Mouse (Mus musculus) retina, embryonic 14.5 days (tissue): ENCODE measurements around the gene Cda.
A peak's percentile ranks its signal among the peaks of the same experiment; 100 is the strongest.

Experiments
- DNase-seq: peaks from one replicate; pipeline ENCODE4 v3.0.0-alpha.2; 2015; ENCODE audit warnings: low spot score

Gene Cda

DNA sequence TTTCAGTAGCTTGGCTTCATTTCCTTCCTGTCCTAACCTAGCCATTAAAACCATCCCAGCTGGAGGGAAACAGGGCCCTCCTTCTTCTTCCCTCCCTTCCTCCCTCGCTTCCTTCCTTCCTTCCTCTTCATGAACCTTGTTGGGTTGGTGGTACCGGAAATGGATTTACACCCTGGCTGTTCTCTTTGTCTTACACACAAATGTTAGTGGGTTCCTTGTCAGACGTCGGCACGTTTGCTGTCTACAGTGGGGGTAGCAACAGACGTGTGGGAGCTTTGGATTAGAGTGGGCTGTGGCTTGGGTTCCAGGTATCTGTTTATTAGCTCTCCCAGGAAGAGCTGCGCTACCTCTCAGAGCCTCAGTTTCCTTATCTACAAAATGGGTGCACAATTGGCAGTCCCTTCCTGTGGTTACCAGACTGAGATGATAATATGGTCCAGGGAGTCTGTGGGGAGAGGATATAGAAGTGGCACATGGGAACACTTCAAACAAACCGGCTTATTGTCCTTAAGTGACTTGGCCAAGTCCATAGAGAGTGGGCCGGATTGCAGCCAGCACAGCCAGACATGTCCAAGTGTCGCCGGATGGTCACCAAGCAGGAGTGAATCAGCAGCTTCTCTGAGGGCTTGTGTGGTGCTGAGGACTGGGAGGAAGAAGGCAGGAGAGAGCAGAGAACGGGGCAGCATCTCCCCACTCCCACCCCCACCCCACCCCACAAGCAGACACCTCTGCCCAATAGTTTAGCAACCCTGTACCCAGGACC, 887 bp upstream of the Cda start:
- DNase-seq = no peak

DNA sequence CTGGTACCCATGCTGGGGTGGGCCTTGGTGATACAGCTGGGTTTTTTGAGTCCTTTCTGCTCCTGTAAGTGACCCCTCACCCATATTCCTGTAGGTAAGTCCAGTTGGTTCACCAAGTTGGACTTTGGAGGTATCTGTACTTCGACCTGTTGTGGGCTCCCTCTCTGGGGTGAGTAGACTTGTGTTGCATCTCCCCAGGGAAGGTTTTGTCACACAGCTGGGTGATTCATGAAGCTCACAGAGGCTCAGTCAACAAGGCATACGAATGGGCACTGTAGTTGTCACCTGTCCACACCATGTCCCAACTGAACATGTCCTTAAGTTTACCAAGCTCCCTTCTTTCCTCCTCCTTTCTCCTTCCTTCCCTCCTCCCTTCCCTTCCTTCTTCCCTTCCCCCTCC, 1.2 kb downstream of the Cda start:
- no peak for DNase-seq

DNA sequence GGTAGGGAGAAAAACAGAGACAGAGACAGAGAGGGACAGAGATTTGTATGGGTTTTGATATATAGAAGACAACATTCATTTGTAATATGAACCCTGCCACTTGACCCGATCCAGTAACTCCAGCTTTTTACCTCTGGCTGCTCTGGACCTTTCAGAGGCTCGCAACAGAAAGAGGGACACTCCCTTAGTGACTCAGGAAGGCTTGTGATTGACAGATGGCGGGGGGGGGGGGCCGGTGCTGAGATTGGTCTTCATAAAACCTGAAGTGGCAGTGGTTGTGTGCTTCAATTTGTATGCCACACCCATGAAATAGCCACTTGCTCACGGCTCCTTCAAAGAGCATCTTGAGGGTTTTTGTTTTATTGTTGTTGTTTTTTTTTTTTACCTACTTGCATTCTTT, 4.3 kb downstream of the Cda start:
- no peak for DNase-seq

DNA sequence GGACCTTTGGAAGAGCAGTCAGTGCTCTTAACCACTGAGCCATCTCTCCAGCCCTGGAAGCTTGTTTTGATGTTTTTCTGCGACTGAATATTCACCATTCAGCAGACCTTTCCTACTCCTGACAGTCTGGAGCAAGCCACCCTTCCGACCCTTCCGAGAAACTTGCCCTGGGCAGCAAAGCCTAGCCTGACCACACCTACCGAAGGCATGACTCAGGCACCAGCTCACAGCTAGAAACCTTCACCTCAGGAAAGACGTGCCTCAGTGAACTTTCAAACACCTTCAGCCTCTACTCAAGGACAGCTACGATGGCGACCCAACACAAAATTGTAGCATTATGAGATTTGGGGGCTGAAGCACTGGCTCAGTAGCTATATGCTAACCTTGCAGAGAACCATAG, 4.9 kb downstream of the Cda start:
- no peak for DNase-seq

DNA sequence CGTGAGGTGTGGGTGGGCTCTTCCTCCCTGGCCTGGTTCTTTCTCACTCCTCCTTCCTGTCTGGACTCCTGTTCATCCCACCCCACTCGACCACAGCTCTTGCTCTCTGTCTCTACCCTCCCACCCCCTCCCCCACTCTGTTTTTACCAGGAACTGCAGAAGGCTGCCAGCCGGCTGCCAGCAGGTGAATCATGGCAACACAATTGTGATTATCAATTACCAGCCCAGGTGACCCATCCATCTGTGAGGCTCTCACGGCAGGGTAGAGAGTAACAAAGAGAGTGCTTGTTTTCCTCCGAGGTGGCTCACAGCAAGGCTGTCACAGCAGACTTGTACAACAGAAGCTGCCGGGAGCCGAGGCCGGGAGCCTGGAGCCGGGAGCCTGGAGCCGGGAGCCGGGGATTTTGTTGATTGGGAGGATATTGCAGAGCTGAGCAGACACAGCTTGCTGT, 6.4 kb downstream of the Cda start:
- peak; percentile 24 for DNase-seq

DNA sequence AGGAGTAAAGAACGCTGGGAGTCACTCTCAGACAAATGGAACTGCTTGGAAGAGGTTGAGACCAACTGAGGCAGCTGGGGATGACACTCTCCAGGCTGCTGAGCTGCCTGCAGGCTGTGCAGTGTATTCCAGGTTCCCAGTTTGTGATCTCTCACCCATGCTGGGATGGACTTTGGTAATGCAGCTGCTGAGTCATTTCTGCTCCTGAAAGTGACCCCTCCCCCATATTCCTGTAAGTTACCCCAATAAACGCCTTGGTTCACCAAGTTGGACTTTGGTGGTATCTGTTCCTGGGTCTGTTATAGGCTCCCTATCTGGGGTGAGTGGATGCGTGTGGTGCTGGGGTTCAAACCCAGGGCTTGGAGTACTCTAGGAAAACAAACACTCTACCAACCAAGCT, 9.6 kb downstream of the Cda start:
- DNase-seq = no peak

DNA sequence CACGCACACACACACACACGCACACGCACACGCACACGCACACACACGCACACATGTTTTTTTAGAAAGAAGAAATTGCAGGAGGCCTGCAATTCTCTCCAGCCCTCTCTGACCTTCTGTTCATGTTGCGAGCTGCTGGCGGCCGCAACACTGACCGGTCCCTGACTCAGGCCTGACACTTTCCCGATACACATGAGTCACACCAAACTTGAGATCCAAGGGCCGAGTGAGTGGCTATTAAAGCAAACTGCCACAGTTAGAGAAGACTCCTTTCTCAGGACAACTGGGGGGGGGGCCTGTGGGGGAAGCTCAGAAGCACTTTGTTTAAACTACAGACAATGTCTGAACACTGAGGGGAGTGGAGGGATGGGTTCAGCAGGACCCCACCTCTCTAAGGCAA, 11.2 kb downstream of the Cda start:
- DNase-seq = no peak

DNA sequence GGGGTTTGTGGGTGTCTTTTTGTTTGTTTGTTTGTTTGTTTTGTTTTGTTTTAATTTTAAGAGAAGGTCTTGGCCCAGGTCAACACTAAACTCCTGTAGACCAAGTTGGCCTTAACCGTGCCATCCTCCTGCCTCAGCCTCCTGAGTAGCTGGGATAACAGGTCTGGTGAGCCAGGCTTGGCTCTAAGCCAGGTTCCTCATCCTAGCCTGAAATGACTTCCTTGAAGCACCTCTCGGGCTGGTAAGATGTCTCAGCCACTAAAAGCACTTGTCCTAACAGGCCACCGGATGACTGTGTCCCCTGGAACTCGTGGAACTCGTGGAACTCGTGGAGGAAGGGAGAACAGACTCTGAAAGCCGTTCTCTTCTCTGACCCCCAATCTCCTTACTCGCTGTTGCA, 11.7 kb downstream of the Cda start:
- no peak for DNase-seq

DNA sequence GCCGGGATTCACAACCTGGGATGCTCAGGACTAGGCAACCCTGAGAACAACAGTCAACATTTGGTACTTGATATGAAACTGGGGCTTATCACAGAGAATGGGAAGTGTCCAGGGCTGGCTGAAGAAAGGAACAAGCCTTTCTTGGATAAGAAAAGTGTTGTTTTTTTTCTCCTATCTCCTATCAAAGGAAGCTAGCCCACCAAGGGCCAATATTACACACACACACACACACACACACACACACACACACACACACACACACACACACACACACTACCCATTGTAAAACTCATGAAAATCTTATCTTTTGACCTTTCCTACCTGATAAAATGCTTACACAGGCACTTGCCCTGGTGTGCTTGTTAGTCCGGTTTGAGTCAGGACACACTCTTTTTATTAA, 12.3 kb downstream of the Cda start:
- DNase-seq = no peak

DNA sequence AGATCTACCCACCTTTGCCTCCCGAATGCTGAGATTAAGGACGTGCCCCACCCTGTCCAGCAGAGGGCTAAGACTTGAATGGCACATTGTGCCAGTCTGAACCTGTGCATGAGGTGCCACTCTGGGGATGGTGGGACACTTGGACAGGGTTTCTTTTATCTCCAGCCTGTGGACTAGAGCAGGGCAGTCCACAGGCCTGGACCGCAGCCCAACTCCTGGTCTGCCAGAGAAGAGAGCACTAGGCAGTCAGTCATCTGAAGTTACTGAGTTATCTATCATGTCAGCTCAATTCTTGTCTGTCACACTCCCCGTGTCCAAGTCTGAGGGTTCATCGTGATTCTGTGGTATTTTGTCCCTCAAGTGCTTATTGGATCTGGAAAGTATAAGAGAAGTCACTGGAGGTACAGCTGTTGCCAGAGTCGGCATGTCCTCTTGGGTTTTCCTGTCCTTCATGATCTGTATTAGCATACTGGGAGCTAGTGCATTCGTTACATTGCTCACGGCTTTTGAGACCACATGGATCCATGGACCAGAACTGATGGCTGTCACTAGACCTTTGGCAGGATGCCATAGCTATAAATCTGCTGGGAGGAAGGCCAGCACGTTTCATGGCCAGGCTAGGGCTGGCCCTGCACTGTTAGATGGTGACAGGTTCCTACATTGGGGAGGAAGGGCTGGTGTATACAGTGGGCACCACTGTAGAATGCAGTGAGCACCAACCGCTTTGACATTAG, 14.2 kb downstream of the Cda start:
- DNase-seq = no peak

DNA sequence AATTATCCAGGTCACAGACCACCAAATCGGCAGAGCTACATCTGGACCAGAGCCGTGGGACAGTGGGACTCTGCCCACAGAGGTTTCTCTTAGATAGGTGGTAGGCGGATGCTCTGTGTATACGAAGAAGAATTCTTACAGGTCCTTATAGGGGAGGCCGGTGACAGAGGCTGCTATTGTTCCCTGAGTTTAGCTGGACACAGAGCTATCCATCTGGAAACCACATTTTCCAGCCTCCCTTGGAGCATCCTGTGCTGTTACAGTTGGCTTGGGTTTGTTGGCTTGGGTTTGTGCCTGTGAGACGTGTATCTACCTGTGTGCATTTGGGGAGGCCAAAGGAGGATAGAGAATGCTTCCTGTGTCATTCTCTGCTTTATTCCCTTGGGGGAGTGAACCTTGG, 15.1 kb downstream of the Cda start:
- no peak for DNase-seq

DNA sequence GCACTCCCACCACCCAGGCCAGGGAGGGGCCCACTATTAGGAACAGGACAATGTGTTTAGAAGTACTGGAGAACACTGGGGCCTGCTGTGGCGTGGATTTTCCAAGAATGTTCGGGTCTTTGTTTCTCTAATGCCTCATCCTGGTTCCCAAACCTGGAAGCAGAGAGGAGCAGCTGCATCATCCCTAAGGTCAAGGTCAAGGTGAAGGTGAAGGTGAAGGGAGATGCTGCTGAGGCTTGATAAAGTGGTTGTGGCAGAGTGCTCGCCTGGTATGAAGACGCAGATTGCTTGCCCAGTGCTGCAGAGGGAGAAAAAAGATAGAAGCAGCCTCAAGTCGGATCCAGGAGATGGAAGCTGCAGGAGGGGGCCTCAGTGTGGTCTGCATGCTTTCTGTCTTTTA, 16.0 kb downstream of the Cda start:
- no peak for DNase-seq

DNA sequence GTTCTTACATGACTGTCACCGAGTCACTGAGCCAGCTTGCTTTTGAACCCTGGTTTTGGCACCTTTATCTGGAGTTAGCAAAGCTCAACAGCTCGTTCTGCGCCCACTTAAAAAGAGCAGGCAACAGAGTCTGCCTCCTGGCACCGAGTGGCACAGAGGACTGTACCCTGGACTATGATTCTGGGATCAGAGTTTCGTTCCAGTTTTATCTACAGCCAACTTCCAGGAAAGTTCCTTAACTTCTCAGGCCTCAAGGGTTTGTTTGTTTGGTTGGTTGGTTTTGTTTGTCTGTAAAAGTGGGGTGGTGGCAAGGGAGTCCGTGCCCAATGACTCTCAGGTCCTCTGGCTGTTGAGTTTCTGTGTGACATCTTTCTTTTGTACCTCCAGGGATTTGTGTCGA, 19.1 kb downstream of the Cda start:
- DNase-seq = no peak

DNA sequence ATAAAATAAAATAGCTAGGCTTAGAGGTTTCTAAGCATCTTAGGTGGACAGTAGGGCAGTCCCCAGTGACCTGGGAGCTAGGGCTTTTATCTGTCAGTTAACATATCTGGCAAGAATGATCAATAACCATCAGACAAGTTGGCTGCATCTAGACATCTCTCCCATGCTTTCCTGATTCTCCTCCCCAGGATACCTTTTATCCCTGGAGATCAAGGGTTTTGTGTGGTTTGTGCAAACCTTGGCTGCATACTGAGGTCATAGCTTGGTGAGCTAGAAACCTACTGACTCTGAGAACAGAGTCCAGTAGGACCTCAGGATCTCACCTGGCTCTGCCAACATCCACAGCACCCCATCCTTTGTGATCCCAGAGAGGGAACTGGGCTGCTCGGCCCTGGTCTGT, 20.5 kb downstream of the Cda start:
- DNase-seq = no peak

DNA sequence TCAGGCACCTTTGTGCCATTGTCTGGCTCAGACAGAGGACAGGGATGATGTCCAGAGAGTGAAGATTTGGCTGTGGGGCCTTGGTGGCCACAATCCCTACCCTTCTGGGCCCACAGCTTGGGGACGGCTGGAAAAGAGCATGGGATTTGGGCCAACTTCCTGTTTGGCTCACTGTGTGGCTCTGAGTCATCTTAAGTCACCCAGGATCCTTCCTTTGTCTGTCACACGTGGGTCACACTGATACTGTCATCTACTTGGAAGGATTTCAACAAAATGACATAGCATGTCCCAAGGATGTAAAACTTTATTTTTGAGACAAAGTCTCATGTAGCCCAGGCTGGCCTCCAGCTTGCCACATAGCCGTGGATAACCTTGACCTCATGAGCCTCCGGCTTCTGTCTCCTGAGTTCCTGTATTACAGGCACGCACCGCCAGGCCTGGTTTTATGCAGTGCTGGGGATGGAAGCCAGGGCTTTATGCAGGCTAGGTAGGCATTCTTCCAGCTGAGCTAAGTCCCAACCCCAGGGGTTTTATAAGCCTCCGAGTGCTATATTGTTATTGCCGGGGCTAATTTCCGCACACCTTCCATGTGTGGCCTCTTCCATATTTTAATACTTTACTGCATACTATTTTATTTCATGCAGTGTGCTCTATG, 22.8 kb downstream of the Cda start:
- no peak for DNase-seq

DNA sequence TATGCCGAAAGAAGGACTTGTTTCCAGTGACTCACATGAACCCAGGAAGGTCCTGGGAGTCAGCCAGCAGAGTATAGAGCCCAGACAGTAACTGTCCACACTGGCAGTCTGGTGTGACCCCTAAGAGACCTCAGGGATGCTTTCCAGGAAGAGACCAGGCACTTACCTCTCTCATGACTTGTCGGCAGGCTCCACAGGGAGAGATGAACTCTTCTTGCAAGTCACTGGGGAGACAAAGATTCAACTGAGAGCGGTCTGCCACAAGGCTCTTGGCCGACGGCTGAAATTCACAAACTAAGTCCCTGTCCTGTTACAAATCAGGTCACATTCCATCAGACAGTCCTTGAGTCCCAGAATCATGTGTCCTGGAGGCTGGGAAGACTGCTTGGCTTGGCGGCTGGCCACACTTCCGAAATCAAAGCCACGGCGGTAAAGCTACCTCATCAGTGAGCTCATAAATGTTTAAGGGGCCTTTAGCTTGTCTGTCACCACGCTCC, 24.4 kb downstream of the Cda start:
- peak; percentile 49 for DNase-seq

DNA sequence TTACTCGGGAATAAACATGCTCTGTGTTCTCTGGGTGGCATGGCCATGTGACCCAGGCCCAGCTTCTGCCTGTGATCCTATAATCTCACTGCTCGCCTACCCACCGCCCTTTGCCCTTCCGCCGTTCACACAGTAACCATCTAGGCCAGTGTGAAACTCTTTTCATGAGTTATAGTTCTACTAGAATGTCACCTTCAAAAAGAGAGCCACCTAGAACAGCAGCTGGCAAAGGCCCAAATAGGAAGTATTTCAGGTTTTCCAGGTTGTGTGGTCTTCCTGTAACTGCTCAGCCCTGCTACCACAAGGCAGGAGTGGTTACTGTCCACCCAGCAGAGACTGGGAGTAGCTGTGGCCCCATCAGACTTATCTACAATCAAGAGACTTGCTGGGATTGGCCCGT, 25.0 kb downstream of the Cda start:
- DNase-seq = no peak

DNA sequence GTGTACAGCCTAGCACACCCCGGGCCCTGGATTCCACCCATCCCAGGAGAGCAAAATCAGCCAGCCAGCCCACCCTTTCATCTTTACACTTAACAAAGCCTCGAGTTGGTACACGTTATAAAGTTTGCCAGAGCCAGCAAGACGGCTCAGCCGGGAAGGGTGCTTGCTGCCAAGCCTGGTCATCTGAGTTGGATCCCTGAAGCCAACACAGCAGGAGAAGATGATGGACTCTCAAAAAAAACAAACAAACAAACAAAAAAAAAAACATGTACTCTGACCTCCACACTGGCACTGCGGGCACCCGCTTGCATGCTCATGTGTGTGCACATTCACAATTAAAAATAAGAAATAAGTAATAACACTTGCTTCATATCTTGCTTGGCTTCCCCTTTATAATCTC, 25.7 kb downstream of the Cda start:
- DNase-seq = no peak

DNA sequence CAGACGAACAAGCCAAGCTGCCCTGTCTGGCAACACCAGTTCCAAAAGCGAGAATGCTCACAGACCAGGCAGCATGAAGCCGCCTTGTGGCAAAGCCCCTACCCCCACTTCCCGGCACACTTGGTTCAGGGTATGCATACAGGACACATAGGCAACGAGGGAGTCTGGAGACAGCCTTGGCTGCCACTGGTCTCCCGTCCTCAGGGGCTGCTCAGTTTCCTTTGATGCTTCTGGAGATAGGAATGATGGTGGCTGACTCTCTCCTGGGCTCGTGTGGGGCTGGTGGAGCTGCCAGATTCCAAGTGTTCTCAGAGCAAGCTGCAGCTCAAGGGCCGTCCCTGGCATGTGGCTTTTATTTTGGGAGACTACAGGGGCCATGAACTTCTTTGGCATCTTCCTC, 26.4 kb downstream of the Cda start:
- no peak for DNase-seq

DNA sequence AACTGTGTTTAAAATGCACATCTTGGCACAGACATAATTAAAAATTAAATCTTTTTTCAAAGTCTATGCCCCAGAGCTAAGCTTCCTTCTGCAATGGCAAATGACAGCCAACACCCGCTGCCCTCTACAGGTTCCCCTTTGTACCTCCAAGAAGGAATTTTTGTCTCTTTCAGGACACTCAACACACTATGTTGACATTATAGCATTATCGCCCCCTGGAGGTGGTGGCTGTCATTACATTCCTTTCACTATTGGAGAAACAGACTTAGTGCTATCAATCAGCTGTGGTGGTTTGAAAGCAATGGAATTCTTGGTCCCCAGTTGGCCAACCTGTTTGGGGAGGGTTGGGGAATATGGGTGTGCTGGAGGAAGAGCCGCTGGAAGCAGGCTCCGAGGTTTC, 27.8 kb downstream of the Cda start:
- peak; percentile 75 for DNase-seq

DNA sequence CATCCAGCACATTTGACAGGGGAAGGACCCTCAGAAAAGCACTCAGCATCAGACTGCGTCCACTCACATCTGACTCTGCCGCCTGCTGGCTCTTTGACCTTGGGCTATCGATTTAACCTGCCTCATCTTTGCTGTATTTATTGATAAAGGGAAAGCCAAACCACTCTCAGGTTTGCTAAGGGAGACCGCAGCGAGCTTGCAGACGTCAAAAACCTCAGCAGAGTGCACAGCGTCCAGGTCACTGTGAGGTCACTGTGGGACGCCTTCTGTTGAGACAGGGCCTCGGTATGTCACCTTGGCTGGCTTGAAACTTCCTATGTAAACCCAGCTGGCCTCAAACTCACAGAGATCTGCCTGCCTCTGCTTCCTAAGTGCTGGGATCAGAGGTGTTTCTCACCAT, 30.5 kb downstream of the Cda start:
- DNase-seq = no peak

DNA sequence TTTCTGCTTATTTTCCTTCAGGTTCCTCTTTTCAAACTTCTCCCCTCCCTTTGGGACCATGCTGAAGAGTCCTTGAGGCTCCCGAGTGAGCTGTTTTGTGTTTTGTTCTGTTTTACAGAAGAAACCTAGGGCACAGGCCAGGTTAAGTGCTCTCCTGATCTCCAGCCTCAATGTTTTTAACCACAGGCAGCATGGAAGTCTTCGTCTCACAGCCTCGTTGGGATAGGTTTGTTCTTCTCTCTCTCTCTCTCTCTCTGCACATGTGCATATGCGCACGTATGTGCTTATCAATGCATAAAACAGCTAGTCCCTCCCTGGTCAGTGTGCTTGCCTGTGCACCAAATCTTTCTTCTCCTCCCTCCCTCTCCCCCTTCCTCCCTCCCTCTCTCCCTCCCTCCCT, 30.9 kb downstream of the Cda start:
- DNase-seq = no peak

DNA sequence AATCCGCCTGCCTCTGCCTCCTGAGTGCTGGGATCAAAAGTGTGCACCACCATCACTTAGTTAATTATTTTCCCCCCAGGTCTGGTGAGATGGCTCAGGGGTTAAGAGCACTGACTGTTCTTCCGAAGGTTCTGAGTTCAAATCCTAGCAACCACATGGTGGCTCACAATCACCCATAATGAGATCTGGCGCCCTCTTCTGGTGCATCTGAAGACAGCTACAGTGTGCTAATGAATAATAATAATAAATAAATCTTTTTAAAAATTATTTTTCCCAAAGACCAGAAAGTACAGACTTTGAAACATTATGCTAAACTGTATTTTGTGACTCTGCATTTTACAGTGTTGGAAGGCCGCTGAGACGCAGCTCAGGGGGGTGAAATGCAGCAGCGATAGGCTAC, 32.1 kb downstream of the Cda start:
- no peak for DNase-seq
